Mouse (Mus musculus) ES-Bruce4 (cell line): ENCODE results near the gene Lgals7. TPM values are rescaled to one million over a fixed set of nuclear protein-coding genes. Genes with fewer than 3 reads are reported as not detected.

Experiments
- H3K27ac ChIP-seq: 2 replicates; pipeline ENCODE4 v1.5.1; 2012; ENCODE audit warnings: low read length, inconsistent platforms; ENCODE audit not compliant: insufficient read depth
- H3K27me3 ChIP-seq: 2 replicates; pipeline ENCODE4 v1.6.1; 2012; ENCODE audit warnings: mild to moderate bottlenecking, low read length, inconsistent platforms; ENCODE audit not compliant: control insufficient read depth, poor library complexity, insufficient read depth, severe bottlenecking
- H3K36me3 ChIP-seq: 2 replicates; pipeline ENCODE4 v1.6.1; 2012; ENCODE audit warnings: inconsistent platforms, mild to moderate bottlenecking, low read length, moderate library complexity; ENCODE audit not compliant: control insufficient read depth, poor library complexity, insufficient read depth, severe bottlenecking
- H3K4me1 ChIP-seq: one replicate; pipeline ENCODE4 v1.8.1; 2011; ENCODE audit warnings: low read length; ENCODE audit not compliant: control insufficient read depth, insufficient read depth
- H3K4me3 ChIP-seq: 2 replicates; pipeline ENCODE4 v1.5.1; 2011; ENCODE audit warnings: low read depth, mild to moderate bottlenecking, low read length
- H3K9ac ChIP-seq: 2 replicates; pipeline ENCODE4 v1.6.1; 2012; ENCODE audit warnings: low read depth, mild to moderate bottlenecking, inconsistent platforms; ENCODE audit not compliant: poor library complexity, severe bottlenecking
- H3K9me3 ChIP-seq: replicated peaks from 2 replicates; pipeline ENCODE4 v1.6.1; 2012; ENCODE audit warnings: mild to moderate bottlenecking, low read length, inconsistent platforms; ENCODE audit not compliant: control insufficient read depth, poor library complexity, insufficient read depth, severe bottlenecking
- CTCF ChIP-seq: IDR thresholded peaks from one replicate; pipeline ENCODE4 v1.8.1; 2011; ENCODE audit warnings: low read depth, low read length
- EP300 ChIP-seq: IDR thresholded peaks from 2 replicates; pipeline ENCODE4 v1.6.1; 2011; ENCODE audit warnings: low read depth, low read length; ENCODE audit not compliant: insufficient read depth
- POLR2A ChIP-seq: IDR thresholded peaks from one replicate; pipeline ENCODE4 v1.8.1; 2011; ENCODE audit warnings: low read length; ENCODE audit not compliant: insufficient read depth
- polyA plus RNA-seq: library from polyadenylated mRNA; stranded (reverse); fragments of >200 nt; gene quantifications from 2 replicates; pipeline ENCODE4 v1.2.4, GENCODE M21; 2011; ENCODE audit warnings: low read depth; ENCODE audit not compliant: missing spikeins, insufficient read depth, insufficient read length

Lgals7 gene
- polyA plus RNA-seq, 1 experiment: not detected

GRCm38 (mm10) chr7:28886486-28886885 lies 22.8 kb downstream of the Lgals7 start:
- Histone ChIP-seq H3K27me3 (no peaks in the 10 kb centered on the region), H3K9ac (no peak overlapping the region), H3K4me3 (no peak overlapping the region), H3K27ac (no peak overlapping the region), H3K9me3 (no peaks in the 10 kb centered on the region), H3K36me3 (no peaks in the 10 kb centered on the region), H3K4me1 (peaks cover under 1% of the 10 kb centered on the region)
- TF ChIP-seq POLR2A (no peak), EP300 (no peak), CTCF (no peak)

- no peak for TF ChIP-seq POLR2A
- no peak for TF ChIP-seq CTCF
- no peak for TF ChIP-seq EP300
- Histone ChIP-seq H3K36me3 (peaks cover 8% of the 10 kb centered on the region; the same call in 1 of the 2 replicates), H3K9me3 (no peaks in the 10 kb centered on the region), H3K27me3 (no peaks in the 10 kb centered on the region), H3K27ac (no peak overlapping the region), H3K4me3 (peak overlapping the region; percentile 68), H3K4me1 (no peaks in the 10 kb centered on the region), H3K9ac (peak overlapping the region; percentile 19)
These were observed 25.1 kb downstream of the Lgals7 start for GRCm38 (mm10) chr7:28888701-28889161.

- H3K4me3 ChIP-seq: no peak overlapping the region
- H3K27me3 ChIP-seq: no peaks in the 10 kb centered on the region
- TF ChIP-seq EP300: no peak
- TF ChIP-seq POLR2A: no peak
- no peak for TF ChIP-seq CTCF
- H3K4me1 ChIP-seq: no peaks in the 10 kb centered on the region
- H3K36me3 ChIP-seq: peaks cover 40% of the 10 kb centered on the region
- no peaks in the 10 kb centered on the region for H3K9me3 ChIP-seq
- H3K27ac ChIP-seq: no peak overlapping the region
- H3K9ac ChIP-seq: no peak overlapping the region
These were observed 28.9 kb downstream of the Lgals7 start for GRCm38 (mm10) chr7:28892601-28893000.

GRCm38 (mm10) chr7:28893643-28894265 lies 30.1 kb downstream of the Lgals7 start:
- no peaks in the 10 kb centered on the region for H3K27me3 ChIP-seq
- no peaks in the 10 kb centered on the region for H3K4me1 ChIP-seq
- TF ChIP-seq POLR2A (no peak), EP300 (no peak), CTCF (peak; percentile 61)
- no peak overlapping the region for H3K4me3 ChIP-seq
- H3K9ac ChIP-seq: no peak overlapping the region
- no peaks in the 10 kb centered on the region for H3K9me3 ChIP-seq
- H3K36me3 ChIP-seq: peaks cover 51% of the 10 kb centered on the region
- H3K27ac ChIP-seq: no peak overlapping the region

GRCm38 (mm10) chr7:28894942-28895341 lies 31.3 kb downstream of the Lgals7 start:
- TF ChIP-seq CTCF (no peak), POLR2A (no peak), EP300 (no peak)
- H3K27ac ChIP-seq: no peak overlapping the region
- H3K36me3 ChIP-seq: peaks cover 59% of the 10 kb centered on the region
- no peak overlapping the region for H3K9ac ChIP-seq
- no peaks in the 10 kb centered on the region for H3K4me1 ChIP-seq
- H3K4me3 ChIP-seq: no peak overlapping the region
- H3K27me3 ChIP-seq: no peaks in the 10 kb centered on the region
- H3K9me3 ChIP-seq: no peaks in the 10 kb centered on the region

- Histone ChIP-seq H3K27ac (no peak overlapping the region), H3K4me1 (no peaks in the 10 kb centered on the region), H3K9me3 (no peaks in the 10 kb centered on the region), H3K36me3 (peaks cover 79% of the 10 kb centered on the region), H3K4me3 (no peak overlapping the region), H3K27me3 (no peaks in the 10 kb centered on the region), H3K9ac (no peak overlapping the region)
- TF ChIP-seq EP300 (no peak), POLR2A (no peak), CTCF (no peak)
These were observed 34.0 kb downstream of the Lgals7 start for GRCm38 (mm10) chr7:28897661-28898060.
